24 mouse cellular contexts compared by ENCODE assay signal in the genomic region with DNA sequence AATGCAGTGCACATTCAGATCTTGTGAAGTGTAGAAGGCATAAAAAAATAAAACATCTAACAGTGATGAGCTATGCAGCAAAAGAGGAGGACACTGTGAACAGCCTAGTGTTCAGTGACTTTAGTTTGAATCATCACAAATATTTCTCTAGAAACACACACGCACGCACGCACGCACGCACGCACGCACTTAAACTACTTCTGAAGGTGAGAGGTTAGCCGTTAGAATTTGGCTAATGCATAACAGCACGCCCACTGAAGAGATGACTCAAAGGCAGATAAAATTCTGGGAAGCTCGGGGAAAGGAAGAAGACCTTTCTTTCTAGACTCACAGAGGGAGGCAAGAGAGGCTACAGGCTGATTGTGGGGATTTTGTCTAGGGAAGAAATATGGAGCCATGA. TPM values are rescaled to one million over a fixed set of nuclear protein-coding genes. Genes with fewer than 3 reads are reported as not detected.
DNase-seq lines count a peak whose midpoint lies in the region; ATAC-seq and TF ChIP-seq lines count a peak whose summit lies in the region.
"Had no signal": no experiment of that assay in that cellular context is flagged by ENCODE, and none has a peak within 500 bp of the region (broad histone marks: within the 10 kb centered on the region; RNA-seq: fewer than 3 reads in every experiment).

No protein-coding gene starts in this region.

- H3K4me2 ChIP-seq in midbrain, embryonic 16.5 days (ENCODE audit: low read length): no peak overlapping the region
- H3K4me2 ChIP-seq: embryonic facial prominence, embryonic 13.5 days; embryonic facial prominence, embryonic 15.5 days; forebrain, embryonic 13.5 days; forebrain, embryonic 15.5 days had no signal

- H3K9me3 ChIP-seq in midbrain, embryonic 16.5 days (replicated peaks; ENCODE audit: control insufficient read depth, low read length, poor library complexity, severe bottlenecking): no peaks in the 10 kb centered on the region
- H3K9me3 ChIP-seq: embryonic facial prominence, embryonic 13.5 days; embryonic facial prominence, embryonic 15.5 days; forebrain, embryonic 13.5 days; forebrain, embryonic 15.5 days had no signal

- no peak overlapping the region for H3K4me3 ChIP-seq in embryonic fibroblast, embryonic 13.5 days (ENCODE audit: insufficient read depth, low read length)
- no peak overlapping the region for H3K4me3 ChIP-seq in midbrain, embryonic 16.5 days (ENCODE audit: low read depth, low read length)
- H3K4me3 ChIP-seq: embryonic facial prominence, embryonic 13.5 days; embryonic facial prominence, embryonic 15.5 days; forebrain, embryonic 13.5 days; forebrain, embryonic 15.5 days had no signal

- ATAC-seq in midbrain, embryonic 16.5 days: no peak
- ATAC-seq: forebrain, embryonic 13.5 days; forebrain, embryonic 15.5 days; forebrain, postnatal 0 days had no signal

- no peaks in the 10 kb centered on the region; the same call in 1 of the 2 replicates for H3K4me1 ChIP-seq in embryonic fibroblast, embryonic 13.5 days (ENCODE audit: control insufficient read depth, insufficient read depth, low read length)
- no peaks in the 10 kb centered on the region for H3K4me1 ChIP-seq in midbrain, embryonic 16.5 days (ENCODE audit: control insufficient read depth, insufficient read depth, low read length)
- H3K4me1 ChIP-seq: embryonic facial prominence, embryonic 15.5 days; forebrain, embryonic 13.5 days; forebrain, embryonic 15.5 days had no signal

- DNase-seq in adrenal gland, adult 2 months: peak; percentile 19
- DNase-seq in adrenal gland, postnatal 14 days: no peak
- DNase-seq in 3T3-L1 (ENCODE audit: low read depth, low spot score): peak; percentile 47
- peak; percentile 86 for DNase-seq in NIH3T3 (ENCODE audit: low read depth)
- DNase-seq in layer of hippocampus, postnatal 25 days (ENCODE audit: extremely low spot score in 1 of 2, low spot score in 1 of 2): no peak
- DNase-seq in embryo, embryonic 11 days: no peak
- DNase-seq: adrenal gland, adult 8-10 months; adrenal gland, postnatal 25 days; cerebellum, adult 11-12 months; cerebellum, adult 2 months; cerebellum, adult 9-10 months; cerebellum, postnatal 10 days; cerebellum, postnatal 25 days; forebrain, postnatal 0 days had no signal

- no peak for TF ChIP-seq POLR2A in embryonic fibroblast, embryonic 13.5 days (IDR thresholded peaks at IDR 0.05; ENCODE audit: low read depth, low read length)

- no peaks in the 10 kb centered on the region for H3K36me3 ChIP-seq in midbrain, embryonic 16.5 days (ENCODE audit: control insufficient read depth, insufficient read depth, low read length)
- H3K36me3 ChIP-seq: embryonic facial prominence, embryonic 13.5 days; embryonic facial prominence, embryonic 15.5 days; forebrain, embryonic 15.5 days had no signal

- no peak overlapping the region for H3K9ac ChIP-seq in midbrain, embryonic 16.5 days (ENCODE audit: low read depth, low read length)
- H3K9ac ChIP-seq: embryonic facial prominence, embryonic 13.5 days; embryonic facial prominence, embryonic 15.5 days; forebrain, embryonic 13.5 days; forebrain, embryonic 15.5 days; forebrain, postnatal 0 days had no signal

- no peaks in the 10 kb centered on the region for H3K27me3 ChIP-seq in midbrain, embryonic 16.5 days (ENCODE audit: control insufficient read depth, insufficient read depth, low read depth, low read length)
- H3K27me3 ChIP-seq: embryonic facial prominence, embryonic 13.5 days; embryonic facial prominence, embryonic 15.5 days; forebrain, embryonic 13.5 days; forebrain, embryonic 15.5 days had no signal

- peak overlapping the region; percentile 71; the same call in 1 of the 2 replicates for H3K27ac ChIP-seq in embryonic fibroblast, embryonic 13.5 days (ENCODE audit: insufficient read depth, low read length)
- no peak overlapping the region for H3K27ac ChIP-seq in midbrain, embryonic 16.5 days (ENCODE audit: low read length)
- H3K27ac ChIP-seq: embryonic facial prominence, embryonic 13.5 days; embryonic facial prominence, embryonic 15.5 days; forebrain, embryonic 13.5 days; forebrain, embryonic 15.5 days had no signal

- WGBS in midbrain, embryonic 16.5 days: 85% methylated on average over 10 of the region's 10 CpGs

- no peak for TF ChIP-seq CTCF in embryonic fibroblast, embryonic 13.5 days (IDR thresholded peaks at IDR 0.05; ENCODE audit: borderline replicate concordance, insufficient read depth, low read length)

RNA-seq across cellular contexts. Expression of gene Usp53, which starts 23.1 kb away (rescaled TPM):
- 10 to 100 TPM; 26.1 to 27.5 TPM for total RNA-seq in adrenal gland, adult 2 months (2021)
- polyA plus RNA-seq in adrenal gland, adult 2 months (2012; rRNA removed): 2.0 and 3.3 TPM in 2 replicates
- total RNA-seq in adrenal gland, postnatal 14 days (2021): 23.5 and 26.6 TPM in 2 replicates
- 10.4 and 14.7 TPM in 2 replicates for polyA plus RNA-seq in embryonic fibroblast, embryonic 13.5 days (2011; ENCODE audit: insufficient read length, low read depth, missing spikeins)
- total RNA-seq in layer of hippocampus, postnatal 25 days (2021): 10 to 100 TPM; 22.4 to 25.4 TPM
- 9.4 and 10.8 TPM in 2 replicates for polyA plus RNA-seq in midbrain, embryonic 16.5 days (2015; fragmentation: Nextera tagmentation; extraction: Ambion mirVana)

RNA-seq across cellular contexts. Expression of gene Myoz2, which starts 27.4 kb away (rescaled TPM):
- under 1 TPM in 1 of 2 experiments, not detected in 1; 0.41 TPM for total RNA-seq in adrenal gland, adult 2 months (2021)
- not detected in 2 replicates for polyA plus RNA-seq in adrenal gland, adult 2 months (2012; rRNA removed)
- total RNA-seq in adrenal gland, postnatal 14 days (2021): not detected in 2 replicates
- polyA plus RNA-seq in embryonic fibroblast, embryonic 13.5 days (2011; ENCODE audit: insufficient read length, low read depth, missing spikeins): not detected in 2 replicates
- under 1 TPM in 1 of 2 experiments, not detected in 1; 0.30 TPM for total RNA-seq in layer of hippocampus, postnatal 25 days (2021)
- polyA plus RNA-seq in midbrain, embryonic 16.5 days (2015; fragmentation: Nextera tagmentation; extraction: Ambion mirVana): not detected in 2 replicates
- total RNA-seq: adrenal gland, postnatal 25 days; ES-E14; MEL had no signal
- polyA plus RNA-seq: cortical plate, adult 2 months; forebrain, embryonic 11.5 days; forebrain, embryonic 13.5 days; forebrain, embryonic 15.5 days; forebrain, postnatal 0 days had no signal

Comparison
In these comparisons a context has a peak if more than half of its experiments do, and no peak if none do; other contexts are left out.
1. DNase-seq: peak in adrenal gland, adult 2 months (single experiment), 3T3-L1 (single experiment) and NIH3T3 (single experiment); none in adrenal gland, postnatal 14 days (single experiment), layer of hippocampus, postnatal 25 days (0 of 2) and embryo, embryonic 11 days (single experiment).